Mouse (Mus musculus): ENCODE measurements around the gene Hipk4. TPM values are rescaled to one million over a fixed set of nuclear protein-coding genes. Genes with fewer than 3 reads are reported as not detected.

Hipk4 gene
- polyA plus RNA-seq, 1 experiment from 2014 or later: 0.10 TPM

DNA sequence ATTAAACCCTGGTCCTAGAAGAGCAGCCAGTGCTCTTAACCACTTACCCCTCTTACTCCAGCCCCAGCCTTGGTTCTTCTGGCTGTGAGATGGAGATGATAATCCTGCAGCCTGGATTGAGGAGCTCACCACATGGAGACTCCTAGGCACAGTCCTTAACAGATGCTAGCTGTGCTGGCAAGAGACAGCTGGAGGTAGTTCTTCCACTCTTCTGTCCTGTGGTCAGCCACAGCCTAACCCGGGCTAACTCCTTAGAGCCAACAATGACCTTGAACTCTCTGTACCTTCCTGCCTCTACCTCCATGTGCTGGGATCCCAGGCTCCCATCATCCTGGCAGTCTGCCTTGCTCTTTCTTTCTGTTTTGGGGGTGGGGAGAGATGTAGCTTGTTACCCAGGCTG is 37.9 kb downstream of the Hipk4 start:
- Histone ChIP-seq H3K36me3 (replicated peaks) (peaks cover 78% of the 10 kb centered on the region), H3K9me3 (replicated peaks) (no peaks in the 10 kb centered on the region), H3K27ac (replicated peaks) (no peak overlapping the region), H3K4me1 (replicated peaks) (peaks cover 22% of the 10 kb centered on the region), H3K9ac (no peak overlapping the region), H3K4me2 (no peak overlapping the region), H3K4me3 (replicated peaks) (no peak overlapping the region), H3K27me3 (no peaks in the 10 kb centered on the region)
- WGBS (ENCODE audit: insufficient replicate concordance): 76% methylated on average over 1 of the region's 1 CpGs
- no peak for ATAC-seq (ENCODE audit: insufficient read depth)

DNA sequence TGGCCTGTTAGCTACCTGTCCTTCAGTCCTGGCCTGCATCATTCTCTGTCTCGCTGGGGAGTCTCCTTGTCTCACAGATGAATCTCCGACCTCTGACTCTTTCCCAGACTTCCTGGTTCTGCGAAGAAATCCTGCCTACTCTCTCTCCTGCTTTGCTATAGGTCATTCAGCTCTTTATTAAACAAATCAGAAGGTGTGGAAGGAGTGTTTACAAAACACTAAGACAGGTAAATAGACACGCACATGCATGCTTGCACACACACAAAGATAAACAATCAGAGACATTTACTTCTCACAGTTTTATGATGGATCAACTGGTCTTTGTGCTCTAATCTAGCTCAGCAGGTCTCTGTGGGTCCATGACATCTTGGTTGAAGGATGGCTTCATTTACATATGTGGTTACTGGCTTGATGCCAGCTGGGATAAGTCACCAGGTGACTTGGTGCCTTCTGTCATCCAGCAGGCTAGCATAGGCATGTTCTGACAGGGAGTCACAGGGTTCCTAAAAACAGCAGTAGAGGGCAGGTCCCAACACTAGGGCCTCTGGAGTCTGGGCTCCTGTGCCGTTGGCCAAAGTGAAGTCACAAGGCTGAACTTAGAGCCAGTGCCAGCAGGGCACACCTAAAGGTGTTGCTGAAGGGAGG is 46.6 kb downstream of the Hipk4 start:
- Histone ChIP-seq H3K9me3 (replicated peaks) (no peaks in the 10 kb centered on the region), H3K27ac (replicated peaks) (no peak overlapping the region), H3K4me1 (replicated peaks) (0 out of 2 replicates have a peak, but pooled peaks cover 3% of the 10 kb centered on the region), H3K4me3 (replicated peaks) (no peak overlapping the region), H3K27me3 (no peaks in the 10 kb centered on the region), H3K4me2 (no peak overlapping the region), H3K9ac (no peak overlapping the region), H3K36me3 (replicated peaks) (peaks cover 82% of the 10 kb centered on the region)
- ATAC-seq (ENCODE audit: insufficient read depth): no peak
- WGBS (ENCODE audit: insufficient replicate concordance): 79% methylated on average over 5 of the region's 5 CpGs

DNA sequence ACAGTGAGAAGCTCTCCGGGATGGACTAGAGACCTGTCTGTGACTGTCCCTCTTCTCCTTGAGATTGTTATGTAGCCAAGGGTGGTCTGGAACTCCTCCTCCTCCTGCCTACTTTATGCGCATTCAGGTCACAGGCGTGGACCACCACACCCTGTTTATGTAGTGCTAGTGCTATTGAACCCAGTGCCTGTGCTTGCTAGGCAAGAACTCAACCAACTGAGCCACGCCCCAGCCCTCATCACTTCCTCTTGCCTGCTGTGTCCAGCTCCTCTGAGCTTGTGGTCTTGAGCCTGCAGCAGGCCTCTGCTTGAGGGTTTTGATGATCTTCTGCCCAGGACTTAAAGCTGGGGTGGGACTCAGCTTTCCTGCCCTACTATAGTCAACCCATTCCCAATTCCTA is 49.1 kb downstream of the Hipk4 start:
- H3K4me2 ChIP-seq: no peak overlapping the region
- no peak overlapping the region for H3K9ac ChIP-seq
- WGBS (ENCODE audit: insufficient replicate concordance): 79% methylated on average over 4 of the region's 4 CpGs
- no peaks in the 10 kb centered on the region for H3K27me3 ChIP-seq
- no peaks in the 10 kb centered on the region for H3K9me3 ChIP-seq (replicated peaks)
- H3K4me3 ChIP-seq (replicated peaks): no peak overlapping the region
- no peak for ATAC-seq (ENCODE audit: insufficient read depth)
- 0 out of 2 replicates have a peak, but pooled peaks cover 3% of the 10 kb centered on the region for H3K4me1 ChIP-seq (replicated peaks)
- H3K27ac ChIP-seq (replicated peaks): no peak overlapping the region
- H3K36me3 ChIP-seq (replicated peaks): peaks cover 84% of the 10 kb centered on the region

DNA sequence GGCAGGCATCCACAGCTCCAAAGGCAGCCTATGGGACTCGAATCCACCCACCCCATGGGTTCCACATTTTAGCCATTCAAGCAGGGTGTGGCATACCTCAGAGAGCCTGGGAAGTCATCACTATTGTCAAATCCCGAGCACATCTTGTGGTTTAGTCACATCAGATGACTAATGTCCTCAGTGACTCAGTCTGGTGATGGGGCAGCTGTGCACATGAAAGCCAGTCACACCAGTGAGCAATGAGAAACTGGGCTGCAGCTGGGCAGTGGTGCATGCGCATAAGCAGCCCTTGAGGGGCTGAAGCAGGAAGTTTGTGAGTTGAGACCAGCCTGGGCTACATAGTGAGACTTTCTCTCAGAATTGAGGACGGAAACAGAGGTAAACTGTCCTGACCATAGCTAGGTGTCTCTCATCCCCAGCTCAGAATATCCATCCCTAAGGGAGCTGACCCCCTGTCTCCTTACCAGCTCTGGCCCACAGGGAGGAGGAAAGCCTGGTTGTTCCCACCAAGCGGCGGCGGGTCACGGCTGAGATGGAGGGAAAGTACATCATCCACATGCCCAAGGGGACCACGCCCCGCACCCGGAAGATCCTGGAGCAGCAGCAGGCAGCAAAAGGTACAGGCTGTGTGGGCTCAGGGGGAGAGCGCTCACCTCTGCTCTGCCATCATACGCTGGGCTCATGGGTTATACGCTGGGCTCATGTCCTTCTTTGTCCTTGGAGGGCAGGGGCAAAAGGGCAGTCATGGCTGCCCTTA is 51.2 kb downstream of the Hipk4 start:
- no peak for ATAC-seq (ENCODE audit: insufficient read depth)
- Histone ChIP-seq H3K4me3 (replicated peaks) (no peak overlapping the region), H3K27me3 (no peaks in the 10 kb centered on the region), H3K4me2 (no peak overlapping the region), H3K9ac (no peak overlapping the region), H3K27ac (replicated peaks) (no peak overlapping the region), H3K9me3 (replicated peaks) (no peaks in the 10 kb centered on the region), H3K4me1 (replicated peaks) (0 out of 2 replicates have a peak, but pooled peaks cover 3% of the 10 kb centered on the region), H3K36me3 (replicated peaks) (peaks cover 84% of the 10 kb centered on the region)
- WGBS (ENCODE audit: insufficient replicate concordance): 84% methylated on average over 14 of the region's 14 CpGs

DNA sequence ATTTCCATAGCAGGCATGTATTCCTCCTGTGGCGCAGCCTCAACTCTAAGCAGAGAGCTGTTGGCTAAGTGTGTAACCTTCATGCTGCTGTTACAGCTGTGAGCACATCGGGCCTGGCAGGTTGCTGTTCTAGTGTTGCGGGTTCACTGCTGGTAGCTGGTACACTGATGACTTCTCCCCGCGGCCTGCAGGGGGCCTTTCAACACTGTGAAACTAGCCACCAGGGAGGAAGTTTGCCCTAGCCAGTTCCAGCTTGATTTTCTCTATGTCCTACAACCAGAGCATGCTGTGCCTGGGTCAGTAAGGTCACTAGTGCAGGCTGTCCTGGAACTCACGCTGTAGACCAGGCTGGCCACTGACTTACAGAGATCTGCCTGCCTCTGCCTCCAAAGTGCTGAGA is 53.8 kb downstream of the Hipk4 start:
- peaks cover 88% of the 10 kb centered on the region for H3K36me3 ChIP-seq (replicated peaks)
- no peak overlapping the region for H3K4me3 ChIP-seq (replicated peaks)
- H3K9ac ChIP-seq: no peak overlapping the region
- WGBS (ENCODE audit: insufficient replicate concordance): 59% methylated on average over 6 of the region's 6 CpGs
- no peak overlapping the region for H3K4me2 ChIP-seq
- 0 out of 2 replicates have a peak, but pooled peaks cover 3% of the 10 kb centered on the region for H3K4me1 ChIP-seq (replicated peaks)
- peak; percentile 29; the same call in 1 of the 2 replicates for ATAC-seq (ENCODE audit: insufficient read depth)
- no peaks in the 10 kb centered on the region for H3K27me3 ChIP-seq
- no peak overlapping the region for H3K27ac ChIP-seq (replicated peaks)
- H3K9me3 ChIP-seq (replicated peaks): no peaks in the 10 kb centered on the region

DNA sequence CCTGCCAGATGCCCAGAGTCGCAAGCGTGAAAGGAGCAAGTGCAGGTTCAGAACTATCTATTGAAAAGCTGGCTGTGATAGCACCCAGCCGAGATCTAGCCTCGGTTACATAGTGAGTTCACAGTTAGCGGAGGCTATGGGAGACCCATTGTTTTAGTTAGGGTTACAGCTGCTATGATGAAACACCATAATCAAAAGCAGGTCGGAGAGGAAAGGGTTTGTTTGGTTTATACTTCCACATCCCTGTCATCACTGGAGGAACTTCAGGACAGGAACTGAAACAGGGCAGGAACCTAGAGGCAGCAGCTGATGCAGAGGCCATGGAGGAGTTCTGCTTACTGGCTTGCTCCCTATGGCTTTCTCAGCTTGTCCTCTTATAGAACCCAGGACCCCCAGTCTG is 54.5 kb downstream of the Hipk4 start:
- ATAC-seq (ENCODE audit: insufficient read depth): no peak
- Histone ChIP-seq H3K27ac (replicated peaks) (no peak overlapping the region), H3K36me3 (replicated peaks) (peaks cover 88% of the 10 kb centered on the region), H3K27me3 (no peaks in the 10 kb centered on the region), H3K9me3 (replicated peaks) (no peaks in the 10 kb centered on the region), H3K9ac (no peak overlapping the region), H3K4me2 (no peak overlapping the region), H3K4me3 (replicated peaks) (no peak overlapping the region), H3K4me1 (replicated peaks) (no peaks in the 10 kb centered on the region)
- 79% methylated on average over 6 of the region's 6 CpGs for WGBS (ENCODE audit: insufficient replicate concordance)

DNA sequence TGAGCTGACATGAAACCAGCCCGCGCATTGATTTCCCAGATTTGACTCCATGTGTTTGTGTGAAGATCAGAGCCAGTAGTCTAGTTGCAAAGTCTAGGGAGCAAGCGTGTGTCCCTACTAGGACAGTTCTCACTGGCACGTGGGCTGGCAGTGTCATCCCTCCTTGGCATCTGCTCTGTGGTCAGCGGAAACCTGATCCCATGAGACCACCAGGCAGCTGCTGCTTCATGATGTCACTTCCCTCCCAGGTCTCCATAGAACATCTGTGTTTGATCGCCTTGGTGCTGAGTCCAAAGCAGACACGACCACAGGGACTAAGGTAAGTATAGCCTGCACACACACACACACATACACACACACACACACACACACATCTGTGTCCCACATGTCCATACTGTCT is 55.4 kb downstream of the Hipk4 start:
- Histone ChIP-seq H3K9ac (no peak overlapping the region), H3K4me2 (no peak overlapping the region), H3K36me3 (replicated peaks) (peaks cover 95% of the 10 kb centered on the region), H3K4me3 (replicated peaks) (no peak overlapping the region), H3K4me1 (replicated peaks) (no peaks in the 10 kb centered on the region), H3K9me3 (replicated peaks) (no peaks in the 10 kb centered on the region), H3K27me3 (no peaks in the 10 kb centered on the region), H3K27ac (replicated peaks) (no peak overlapping the region)
- 89% methylated on average over 7 of the region's 7 CpGs for WGBS (ENCODE audit: insufficient replicate concordance)
- no peak for ATAC-seq (ENCODE audit: insufficient read depth)

DNA sequence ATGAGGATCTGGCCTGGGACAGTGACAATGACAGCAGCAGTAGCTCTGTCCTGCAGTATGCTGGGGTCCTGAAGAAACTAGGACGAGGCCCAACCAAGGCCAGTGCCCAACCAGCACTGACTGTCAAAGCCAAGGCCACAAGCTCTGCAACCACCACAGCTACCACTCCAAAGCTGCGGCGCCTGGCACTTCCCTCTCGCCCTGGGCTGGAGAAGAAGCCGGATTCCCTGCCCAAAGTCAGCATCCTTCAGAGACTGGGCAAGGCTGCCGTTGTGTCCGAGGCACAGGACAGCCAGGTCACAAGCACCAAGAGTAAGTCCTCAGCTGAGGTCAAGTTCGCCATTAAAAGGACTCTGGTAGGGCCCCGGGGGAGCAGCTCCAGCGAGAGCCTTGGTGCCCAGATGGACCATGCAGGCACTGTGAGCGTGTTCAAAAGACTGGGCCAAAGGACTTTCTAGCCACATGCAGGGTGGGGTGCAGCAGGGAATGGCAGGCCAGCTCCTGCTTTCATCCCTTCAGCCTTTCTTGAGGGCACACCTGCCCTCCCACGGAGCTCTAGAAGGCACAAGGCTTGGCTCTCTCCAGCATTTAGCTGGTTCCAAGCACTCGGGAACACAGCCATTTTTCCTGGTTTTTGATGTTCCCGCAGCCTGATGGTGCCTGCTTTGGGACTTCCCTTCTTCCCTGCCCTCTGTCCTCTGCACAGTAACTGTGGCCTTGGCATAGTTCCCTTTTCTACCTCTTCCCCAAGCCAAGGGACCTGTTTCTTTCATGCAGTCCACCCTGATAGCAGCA is 57.5 kb downstream of the Hipk4 start:
- no peaks in the 10 kb centered on the region for H3K9me3 ChIP-seq (replicated peaks)
- 80% methylated on average over 14 of the region's 14 CpGs for WGBS (ENCODE audit: insufficient replicate concordance)
- ATAC-seq (ENCODE audit: insufficient read depth): no peak
- H3K36me3 ChIP-seq (replicated peaks): peaks cover 84% of the 10 kb centered on the region
- H3K27ac ChIP-seq (replicated peaks): no peak overlapping the region
- no peaks in the 10 kb centered on the region for H3K27me3 ChIP-seq
- H3K4me1 ChIP-seq (replicated peaks): no peaks in the 10 kb centered on the region
- H3K4me2 ChIP-seq: no peak overlapping the region
- H3K4me3 ChIP-seq (replicated peaks): no peak overlapping the region
- H3K9ac ChIP-seq: no peak overlapping the region

Other genes starting within 250 kb of the Hipk4 start
- 4.6 and 7.8 TPM in 2 replicates for gene Ltbp4, start 185.6 kb upstream of the Hipk4 start, polyA plus RNA-seq (2015; fragmentation: Nextera tagmentation; extraction: Ambion mirVana)
- gene Shkbp1, start 167.2 kb upstream of the Hipk4 start, polyA plus RNA-seq (2015; fragmentation: Nextera tagmentation; extraction: Ambion mirVana): 16.4 and 18.6 TPM in 2 replicates
- gene Gm20479, start 165.8 kb upstream of the Hipk4 start, polyA plus RNA-seq (2015; fragmentation: Nextera tagmentation; extraction: Ambion mirVana): 0.28 TPM in 1 of 2 replicates, not detected in the other
- 0.06 and 0.09 TPM in 2 replicates for gene Sptbn4, start 75.6 kb upstream of the Hipk4 start, polyA plus RNA-seq (2015; fragmentation: Nextera tagmentation; extraction: Ambion mirVana)
- gene Blvrb, start 75.3 kb upstream of the Hipk4 start, polyA plus RNA-seq (2015; fragmentation: Nextera tagmentation; extraction: Ambion mirVana): 920 and 1,009 TPM in 2 replicates
- gene Sertad3, start 49.5 kb upstream of the Hipk4 start, polyA plus RNA-seq (2015; fragmentation: Nextera tagmentation; extraction: Ambion mirVana): 35.6 and 38.9 TPM in 2 replicates
- gene Sertad1, start 36.4 kb upstream of the Hipk4 start, polyA plus RNA-seq (2015; fragmentation: Nextera tagmentation; extraction: Ambion mirVana): 28.2 and 29.6 TPM in 2 replicates
- gene Prx, start 23.9 kb upstream of the Hipk4 start, polyA plus RNA-seq (2015; fragmentation: Nextera tagmentation; extraction: Ambion mirVana): 0.67 and 0.75 TPM in 2 replicates
- gene Pld3, start 30.0 kb downstream of the Hipk4 start, polyA plus RNA-seq (2015; fragmentation: Nextera tagmentation; extraction: Ambion mirVana): 76.3 and 93.4 TPM in 2 replicates
- 15.7 and 17.3 TPM in 2 replicates for gene 2310022A10Rik, start 30.0 kb downstream of the Hipk4 start, polyA plus RNA-seq (2015; fragmentation: Nextera tagmentation; extraction: Ambion mirVana)
- 26.4 and 28.3 TPM in 2 replicates for gene Akt2, start 68.3 kb downstream of the Hipk4 start, polyA plus RNA-seq (2015; fragmentation: Nextera tagmentation; extraction: Ambion mirVana)
- gene Ttc9b, start 130.6 kb downstream of the Hipk4 start, polyA plus RNA-seq (2015; fragmentation: Nextera tagmentation; extraction: Ambion mirVana): 0.05 TPM in 1 of 2 replicates, not detected in the other
- 1.5 TPM in 2 replicates for gene Map3k10, start 151.3 kb downstream of the Hipk4 start, polyA plus RNA-seq (2015; fragmentation: Nextera tagmentation; extraction: Ambion mirVana)
- 0.38 and 0.91 TPM in 2 replicates for gene Zfp607b, start 166.1 kb downstream of the Hipk4 start, polyA plus RNA-seq (2015; fragmentation: Nextera tagmentation; extraction: Ambion mirVana)
- gene Zfp60, start 208.1 kb downstream of the Hipk4 start, polyA plus RNA-seq (2015; fragmentation: Nextera tagmentation; extraction: Ambion mirVana): 4.8 and 5.0 TPM in 2 replicates

Measured in liver, embryonic 15.5 days (tissue).